Mouse (Mus musculus) brown adipose tissue, adult 24 weeks (tissue): Measurements from ENCODE around the gene Slc25a18. TPM values are rescaled to one million over a fixed set of nuclear protein-coding genes. Genes with fewer than 3 reads are reported as not detected.
"Not testable (repeated sequence)": the region's sequence is repeated elsewhere in the genome, so short reads cannot be mapped to it uniquely, and the experiment has no call there.

Source experiments
- H3K27ac ChIP-seq: fragments of 200-500 bp; replicated peaks from 2 replicates; pipeline ENCODE4 v1.5.1; 2012; ENCODE audit warnings: low read depth, mild to moderate bottlenecking, low read length
- H3K4me1 ChIP-seq: fragments of 200-500 bp; 2 replicates; pipeline ENCODE4 v1.6.1; 2012; ENCODE audit warnings: low read length, mixed read lengths; ENCODE audit not compliant: control insufficient read depth, insufficient read depth, insufficient read length
- H3K4me3 ChIP-seq: fragments of 200-500 bp; 2 replicates; pipeline ENCODE4 v1.5.1; 2012; ENCODE audit warnings: low read depth, mild to moderate bottlenecking, low read length, moderate library complexity; ENCODE audit not compliant: insufficient read depth
- polyA plus RNA-seq: library from polyadenylated mRNA; stranded (reverse); fragments of >200 nt; gene quantifications from 2 replicates; pipeline ENCODE4 v1.2.4, GENCODE M21; 2012; ENCODE audit not compliant: missing spikeins, insufficient read depth, insufficient read length

Slc25a18 gene
- polyA plus RNA-seq, 1 experiment: not detected

DNA sequence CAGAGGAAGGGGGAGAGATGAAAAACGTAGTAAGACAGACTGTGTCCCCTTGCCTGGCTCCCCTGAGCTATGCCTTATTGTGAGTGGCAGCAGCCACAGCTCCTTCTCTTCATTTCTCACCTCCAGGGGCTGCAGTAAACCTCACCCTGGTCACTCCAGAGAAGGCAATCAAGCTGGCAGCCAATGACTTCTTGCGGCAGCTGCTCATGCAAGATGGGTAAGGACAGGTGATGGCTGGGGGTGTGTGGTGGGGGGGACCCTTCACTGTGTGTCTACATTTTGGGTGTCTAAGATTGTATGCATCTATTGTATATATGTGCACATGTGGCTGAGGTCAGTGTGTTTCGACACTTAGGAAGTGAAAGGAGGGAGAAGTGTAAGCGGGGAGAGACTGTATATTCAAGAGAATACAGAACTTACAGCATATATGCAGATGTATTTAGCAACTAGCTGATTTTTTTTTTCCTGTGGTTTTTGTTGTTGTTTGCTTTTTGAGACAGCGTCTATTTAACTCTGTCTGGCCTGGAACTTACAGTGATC lies 14.8 kb downstream of the Slc25a18 start:
- Histone ChIP-seq H3K4me3 (no peak overlapping the region), H3K27ac (no peak overlapping the region), H3K4me1 (no peaks in the 10 kb centered on the region)

DNA sequence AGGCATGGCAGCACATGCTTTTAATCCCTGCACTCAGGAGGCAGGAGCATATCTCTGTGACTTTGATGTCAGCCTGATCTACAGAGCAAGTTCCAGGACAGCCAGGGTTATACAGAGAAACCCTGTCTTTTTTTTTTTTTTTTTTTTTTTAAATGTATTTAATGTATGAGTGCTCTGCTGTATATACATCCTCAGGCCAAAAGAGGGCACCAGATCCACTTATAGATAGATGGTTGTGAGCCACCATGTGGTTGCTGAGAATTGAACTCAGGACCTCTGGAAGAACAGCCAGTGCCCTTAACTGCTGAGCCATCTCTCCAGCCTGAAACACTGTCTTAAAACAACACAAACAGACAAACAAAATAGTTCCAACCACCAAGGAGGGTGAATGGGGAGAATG lies 15.5 kb downstream of the Slc25a18 start:
- Histone ChIP-seq H3K4me3 (no peak overlapping the region), H3K4me1 (no peaks in the 10 kb centered on the region), H3K27ac (no peak overlapping the region)

DNA sequence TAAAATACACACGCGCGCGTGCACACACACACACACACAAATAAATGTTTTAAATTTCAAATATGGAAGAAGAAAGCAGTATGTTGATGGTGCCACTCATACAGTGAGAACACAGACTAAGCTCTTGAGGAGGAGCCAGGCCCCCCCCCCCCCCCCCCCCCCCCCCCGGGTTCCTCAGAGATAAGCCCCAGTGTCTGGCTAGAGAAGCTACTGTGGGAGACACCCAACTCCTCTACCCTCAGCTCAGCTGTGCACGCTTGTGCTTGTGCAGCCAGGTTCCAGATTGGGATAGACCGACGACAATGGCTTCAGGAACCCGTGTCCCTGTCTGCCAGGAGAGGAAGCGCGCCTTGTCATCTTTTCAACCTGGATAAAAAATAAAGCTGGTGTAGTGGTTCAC lies 16.8 kb downstream of the Slc25a18 start:
- Histone ChIP-seq H3K27ac (no peak overlapping the region), H3K4me1 (no peaks in the 10 kb centered on the region), H3K4me3 (no peak overlapping the region)

DNA sequence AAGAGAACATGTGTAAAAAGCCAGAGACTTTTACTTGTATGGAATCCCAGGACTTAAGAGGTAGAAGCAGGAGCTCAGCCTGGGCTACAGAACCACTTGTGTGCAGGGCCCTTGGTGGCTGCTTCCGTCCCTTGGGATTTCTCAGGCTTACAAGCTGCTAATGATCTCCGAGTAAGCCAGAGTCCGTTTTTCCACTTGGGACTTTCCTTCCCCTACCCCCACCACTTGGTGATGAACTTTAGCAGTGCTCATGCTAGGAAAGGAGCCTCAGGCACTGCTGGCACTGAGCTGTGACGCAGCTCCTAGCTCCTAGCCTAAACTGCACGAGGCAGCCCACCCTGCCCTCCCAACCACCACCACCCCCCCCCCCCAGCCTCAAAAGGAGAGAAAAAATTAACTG lies 17.3 kb downstream of the Slc25a18 start:
- H3K4me3 ChIP-seq: no peak overlapping the region
- no peak overlapping the region for H3K27ac ChIP-seq
- no peaks in the 10 kb centered on the region for H3K4me1 ChIP-seq

DNA sequence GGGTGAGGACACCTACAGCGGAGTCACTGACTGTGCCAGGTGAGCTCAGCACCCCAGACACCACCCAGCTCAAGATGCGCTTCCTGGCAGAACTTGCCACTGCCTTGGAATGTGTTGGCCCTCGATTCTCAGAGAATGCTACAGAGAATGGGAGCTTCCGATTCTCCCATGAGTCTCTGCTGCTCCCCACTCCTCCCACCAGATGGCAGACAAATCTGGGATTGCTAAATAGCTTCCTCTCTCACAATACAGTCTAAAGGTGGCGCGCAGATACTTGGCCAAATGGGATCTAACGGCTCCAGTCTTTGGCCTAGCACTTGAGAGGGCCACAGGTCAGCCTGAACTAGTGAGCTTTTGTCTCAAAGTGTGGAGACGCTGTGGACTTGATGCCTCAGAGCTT lies 19.6 kb downstream of the Slc25a18 start:
- H3K27ac ChIP-seq: 0 out of 2 replicates have a peak overlapping the region, but pooled peaks have one; percentile 11
- no peak overlapping the region for H3K4me3 ChIP-seq
- H3K4me1 ChIP-seq: no peaks in the 10 kb centered on the region

DNA sequence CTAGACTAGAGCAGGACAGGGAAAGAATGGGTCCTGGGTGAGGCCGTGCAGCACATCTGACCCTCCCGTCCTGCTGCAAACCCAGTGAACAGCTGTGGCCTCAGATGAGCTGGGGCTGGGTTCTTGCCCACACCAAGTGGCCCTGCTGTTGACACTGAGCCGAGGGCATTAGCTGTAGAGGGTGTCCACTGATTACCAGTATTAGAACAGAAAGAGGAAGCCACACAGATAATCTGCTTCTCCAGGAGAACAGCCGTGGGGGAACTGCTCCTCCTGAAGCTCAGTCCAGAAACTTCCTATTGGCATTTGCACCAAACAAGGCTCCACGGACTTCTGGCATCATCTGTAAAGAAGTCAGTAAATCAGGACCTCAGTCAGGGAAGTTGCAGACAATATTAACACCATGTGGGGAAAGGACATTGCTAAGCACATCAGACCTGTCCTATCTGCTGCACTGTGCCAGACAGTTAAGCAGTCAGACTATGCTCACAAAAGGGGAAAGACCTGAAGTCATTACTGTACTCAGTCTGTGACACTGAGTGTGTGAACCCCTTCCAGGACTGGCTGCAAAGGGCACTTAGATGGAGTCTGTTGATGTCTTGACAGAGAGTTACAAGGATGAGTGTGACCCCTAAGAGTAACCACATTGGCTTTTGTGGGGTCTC lies 22.2 kb downstream of the Slc25a18 start:
- Histone ChIP-seq H3K27ac (no peak overlapping the region), H3K4me3 (no peak overlapping the region), H3K4me1 (no peaks in the 10 kb centered on the region)

DNA sequence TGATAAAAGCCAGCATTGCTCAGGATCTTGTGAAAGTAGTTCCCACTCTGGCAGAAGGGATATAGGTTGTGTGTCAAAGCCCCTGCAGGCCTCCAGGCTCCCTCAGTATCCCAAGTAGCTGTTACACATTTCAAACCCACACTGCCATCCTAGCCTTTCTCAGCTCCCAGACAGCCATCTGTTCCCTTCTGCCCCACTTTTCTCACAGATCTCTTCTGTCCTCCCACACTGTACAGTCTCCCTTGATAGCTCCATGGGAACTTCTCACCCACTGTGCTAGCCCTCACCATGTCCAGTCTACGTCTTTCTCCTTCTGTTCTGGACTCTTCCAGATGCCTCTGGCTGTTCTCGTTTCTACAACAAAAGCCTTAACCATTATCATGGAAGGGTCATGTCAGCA lies 22.7 kb downstream of the Slc25a18 start:
- no peak overlapping the region for H3K27ac ChIP-seq
- no peaks in the 10 kb centered on the region for H3K4me1 ChIP-seq
- no peak overlapping the region for H3K4me3 ChIP-seq

DNA sequence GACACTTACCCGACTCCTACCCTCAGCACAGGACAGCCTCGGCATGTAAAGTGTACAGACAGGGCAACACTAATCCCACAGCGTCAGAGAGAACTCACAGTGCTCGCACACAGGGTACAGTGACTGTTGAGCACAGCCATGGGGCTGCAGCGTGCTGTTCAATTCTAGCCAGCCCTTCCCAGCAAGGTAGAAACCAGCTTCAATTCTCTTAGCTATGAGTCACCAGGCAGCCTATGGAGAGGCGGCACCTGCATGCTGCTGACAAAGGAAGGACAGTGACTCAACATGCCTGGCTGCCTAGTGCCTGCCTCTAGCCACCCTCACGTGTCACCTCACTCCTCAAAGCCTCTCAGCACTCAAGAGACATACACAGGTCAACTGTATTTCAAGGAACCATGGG lies 24.6 kb downstream of the Slc25a18 start:
- Histone ChIP-seq H3K4me3 (no peak overlapping the region), H3K27ac (no peak overlapping the region), H3K4me1 (no peaks in the 10 kb centered on the region)

DNA sequence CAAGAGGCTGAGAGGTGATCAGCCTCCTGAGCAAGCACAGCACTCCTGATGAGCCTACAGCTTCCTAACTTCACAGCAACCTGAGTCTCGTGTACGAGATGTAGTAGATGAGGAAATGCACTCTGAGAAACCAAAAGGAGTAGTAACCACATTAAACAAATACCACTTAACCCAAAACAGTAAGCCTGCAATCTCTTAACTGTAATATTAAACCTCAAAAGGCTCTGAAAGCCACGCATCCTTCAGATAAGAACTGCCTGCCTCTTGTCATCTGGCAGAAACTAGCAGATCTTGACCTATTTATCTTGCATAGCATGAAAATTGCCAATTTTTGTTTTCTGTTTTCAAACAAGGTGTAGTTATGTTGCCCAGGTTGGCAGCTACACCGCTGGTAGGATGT lies 25.5 kb downstream of the Slc25a18 start:
- Histone ChIP-seq H3K4me1 (no peaks in the 10 kb centered on the region), H3K27ac (no peak overlapping the region)

DNA sequence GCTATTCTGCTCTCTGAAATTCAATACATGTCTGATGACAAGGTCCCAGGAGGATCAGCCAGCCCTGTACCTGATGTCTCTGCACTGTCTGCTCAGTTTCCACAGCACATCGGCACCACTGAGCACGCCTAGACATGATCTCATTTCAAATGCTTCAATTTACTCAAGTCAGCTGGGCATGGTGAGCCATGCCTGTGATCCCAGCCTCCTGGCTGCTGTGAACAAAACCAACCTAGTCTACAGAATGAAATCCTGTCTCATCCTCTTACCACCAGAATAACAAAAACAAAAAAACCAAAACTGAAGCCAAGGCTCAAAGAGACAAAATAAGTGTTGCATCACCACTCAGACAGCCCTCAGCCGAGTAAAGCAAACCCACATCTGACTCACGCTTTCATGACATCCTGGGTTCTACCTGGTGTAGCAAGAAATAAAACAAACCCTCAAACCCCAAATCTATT lies 26.2 kb downstream of the Slc25a18 start:
- Histone ChIP-seq H3K27ac (no peak overlapping the region), H3K4me3 (no peak overlapping the region), H3K4me1 (no peaks in the 10 kb centered on the region)

More for the DNA sequence above, 25.5 kb downstream of the Slc25a18 start:
- no peak overlapping the region for H3K4me3 ChIP-seq

DNA sequence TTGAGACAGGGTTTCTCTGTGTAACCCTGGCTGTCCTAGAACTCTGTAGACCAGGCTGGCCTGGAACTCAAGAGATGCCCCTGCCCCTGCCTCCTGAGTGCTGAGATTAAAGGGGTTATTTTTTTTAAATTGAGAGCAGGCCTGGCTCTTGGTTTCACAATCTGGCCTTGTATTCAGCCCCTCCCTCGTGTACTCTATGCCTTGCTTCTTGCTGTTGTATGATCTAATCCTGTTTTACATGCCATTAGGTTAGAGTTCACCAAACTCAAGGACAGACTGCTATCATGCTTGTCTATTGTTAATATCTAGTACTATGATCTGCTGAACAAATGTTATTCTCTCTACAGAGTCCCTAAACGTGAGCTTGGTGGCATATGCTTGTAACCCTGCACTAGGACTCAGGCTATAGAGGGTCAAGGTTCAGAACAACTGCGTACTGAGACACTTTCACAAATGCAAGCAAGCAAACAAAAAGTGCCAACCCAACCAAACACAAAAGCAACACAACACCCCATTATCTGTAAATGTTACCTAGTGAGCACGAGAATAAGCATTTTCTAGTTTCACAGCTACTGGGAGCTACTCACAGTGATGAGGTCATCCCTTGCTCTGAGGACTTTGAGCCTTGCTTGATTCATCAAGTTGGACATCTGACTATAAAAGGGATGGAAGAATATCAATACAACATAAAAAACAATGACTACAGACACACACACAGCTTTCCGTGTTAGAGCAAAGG lies 33.8 kb downstream of the Slc25a18 start:
- peak overlapping the region; percentile 33; the same call in 1 of the 2 replicates for H3K27ac ChIP-seq

DNA sequence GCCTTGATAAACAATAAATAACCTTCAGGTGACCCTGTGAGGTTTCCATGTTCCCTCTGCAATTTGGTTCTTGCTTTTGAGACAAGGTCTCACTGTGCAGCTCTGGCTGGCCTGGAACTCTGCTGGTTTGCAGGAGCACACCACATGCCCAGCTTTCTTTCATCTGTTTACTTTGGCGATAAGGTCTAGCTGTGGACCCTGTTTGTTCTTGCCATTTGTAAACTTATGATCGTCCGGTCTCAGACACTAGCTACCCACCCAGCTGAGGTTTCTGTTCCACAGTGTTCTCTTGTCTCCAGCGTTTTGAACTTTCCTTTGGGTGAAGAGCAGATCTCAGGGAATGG lies 34.3 kb downstream of the Slc25a18 start:
- H3K4me3 ChIP-seq: no peak overlapping the region
- peak overlapping the region; percentile 33; the same call in 1 of the 2 replicates for H3K27ac ChIP-seq
- no peaks in the 10 kb centered on the region for H3K4me1 ChIP-seq

More for the DNA sequence above, 33.8 kb downstream of the Slc25a18 start:
- no peak overlapping the region for H3K4me3 ChIP-seq
- H3K4me1 ChIP-seq: no peaks in the 10 kb centered on the region

DNA sequence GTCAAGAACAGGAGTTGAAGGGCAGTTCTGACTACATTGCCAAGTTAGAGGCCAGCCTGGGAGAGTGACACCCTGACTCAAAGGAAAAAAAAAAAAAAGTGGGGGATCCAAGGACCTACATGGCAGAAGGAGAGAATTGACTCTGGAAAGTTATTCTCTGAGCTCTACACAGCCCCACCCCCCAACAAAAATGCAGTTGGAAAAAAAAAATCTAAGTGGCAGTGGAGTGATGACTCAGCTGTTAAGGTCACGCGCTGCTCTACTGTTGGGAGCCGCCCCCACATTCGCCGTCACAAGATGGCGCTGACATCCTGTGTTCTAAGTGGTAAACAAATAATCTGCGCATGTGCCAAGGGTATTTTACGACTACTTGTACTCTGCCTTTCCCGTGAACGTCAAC lies 38.6 kb downstream of the Slc25a18 start:
- H3K4me3 ChIP-seq, H3K27ac ChIP-seq, H3K4me1 ChIP-seq: not testable (repeated sequence)

DNA sequence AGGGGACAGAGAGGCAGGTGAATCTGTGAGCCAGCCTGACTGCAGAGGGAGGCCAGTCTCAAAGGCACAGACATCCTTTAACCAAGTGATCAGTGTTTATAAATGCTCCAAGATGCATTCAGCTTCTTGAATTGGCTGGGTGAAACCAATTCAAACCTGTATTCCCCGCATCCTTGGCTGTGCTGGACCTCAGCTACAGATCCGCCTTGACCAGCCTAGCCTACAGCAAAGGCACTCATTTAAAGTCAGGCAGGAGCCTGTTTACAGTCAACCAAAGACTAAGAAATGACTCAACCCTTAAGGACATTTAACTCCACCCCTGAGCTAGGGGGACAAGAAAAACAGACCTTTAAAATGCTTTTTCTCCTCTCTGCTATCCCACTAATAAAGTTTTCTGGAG lies 45.9 kb downstream of the Slc25a18 start:
- no peak overlapping the region for H3K27ac ChIP-seq
- H3K4me1 ChIP-seq: peaks cover 11% of the 10 kb centered on the region

DNA sequence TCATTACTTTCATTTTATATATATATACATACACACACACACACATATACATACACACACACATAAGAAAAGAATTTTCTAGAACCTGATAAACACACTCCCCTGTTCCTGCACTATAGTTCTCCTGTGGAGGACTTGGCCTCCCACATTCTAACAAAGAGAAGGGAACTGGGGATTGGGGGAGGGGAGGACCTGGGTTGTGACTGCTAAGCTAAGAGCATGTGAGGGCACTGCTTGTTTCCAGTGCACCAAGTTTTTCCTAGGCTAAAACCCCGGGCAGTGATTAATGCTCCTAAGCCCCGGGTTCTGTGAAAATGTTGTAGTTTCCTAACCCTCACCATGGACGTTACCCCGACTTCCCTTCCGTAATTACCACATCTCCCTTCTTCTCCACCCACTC lies 46.8 kb downstream of the Slc25a18 start:
- no peak overlapping the region for H3K27ac ChIP-seq
- peaks cover 11% of the 10 kb centered on the region for H3K4me1 ChIP-seq
- no peak overlapping the region for H3K4me3 ChIP-seq

More for the DNA sequence above, 45.9 kb downstream of the Slc25a18 start:
- no peak overlapping the region for H3K4me3 ChIP-seq

DNA sequence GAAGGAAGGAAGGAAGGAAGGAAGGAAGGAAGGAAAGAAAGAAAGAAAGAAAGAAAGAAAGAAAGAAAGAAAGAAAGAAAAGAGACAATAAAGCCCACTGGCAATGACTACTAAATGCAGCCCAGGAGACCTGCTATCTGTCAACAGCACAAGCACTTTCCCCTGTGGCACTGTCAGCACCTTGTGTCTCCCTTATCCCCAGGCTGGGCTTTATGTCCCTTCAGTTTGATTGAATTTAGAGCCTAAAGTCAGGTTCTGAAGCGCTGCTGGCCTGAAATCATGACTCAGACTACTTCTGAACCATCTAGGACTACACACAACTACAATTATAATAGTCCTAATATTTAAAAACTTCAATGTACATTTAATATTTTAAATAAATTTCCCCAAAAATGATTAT lies 47.6 kb downstream of the Slc25a18 start:
- Histone ChIP-seq H3K4me1 (peaks cover 11% of the 10 kb centered on the region), H3K4me3 (peak overlapping the region; percentile 57), H3K27ac (no peak overlapping the region)
